Mouse (Mus musculus) embryonic facial prominence, embryonic 14.5 days (tissue): ENCODE data around the gene Sirt2. TPM values are rescaled to one million over a fixed set of nuclear protein-coding genes. Genes with fewer than 3 reads are reported as not detected.

Experiments used
- ATAC-seq: fragments of 200-750 bp; cut with Nextera tagmentation; 2 replicates; pipeline ENCODE4 v1.8.0; 2017; ENCODE audit warnings: low read depth, moderate number of reproducible peaks, moderate TSS enrichment
- DNase-seq: peaks from one replicate; pipeline ENCODE4 v3.0.0-alpha.2; 2015; ENCODE audit warnings: low spot score
- H3K27ac ChIP-seq: fragments of 300-500 bp; sonication (generic); replicated peaks from 2 replicates; pipeline ENCODE4 v1.5.1; 2014; ENCODE audit warnings: low read depth, mild to moderate bottlenecking, low read length, moderate library complexity
- H3K27me3 ChIP-seq: fragments of 300-500 bp; sonication (generic); replicated peaks from 2 replicates; pipeline ENCODE4 v1.6.1; 2014; ENCODE audit warnings: low read length; ENCODE audit not compliant: control insufficient read depth, insufficient read depth
- H3K36me3 ChIP-seq: fragments of 300-500 bp; sonication (generic); 2 replicates; pipeline ENCODE4 v1.6.1; 2014; ENCODE audit warnings: low read length, mixed read lengths; ENCODE audit not compliant: control insufficient read depth, insufficient read depth
- H3K4me1 ChIP-seq: fragments of 300-500 bp; sonication (generic); 2 replicates; pipeline ENCODE4 v1.6.1; 2014; ENCODE audit warnings: antibody characterized with exemption, low read length; ENCODE audit not compliant: control insufficient read depth, insufficient read depth
- H3K4me2 ChIP-seq: fragments of 300-500 bp; sonication (generic); 2 replicates; pipeline ENCODE4 v1.6.1; 2014; ENCODE audit warnings: low read depth, mild to moderate bottlenecking, low read length, moderate library complexity, mixed read lengths
- H3K4me3 ChIP-seq: fragments of 300-500 bp; sonication (generic); 2 replicates; pipeline ENCODE4 v1.5.1; 2014; ENCODE audit warnings: low read depth, mild to moderate bottlenecking, low read length
- H3K9ac ChIP-seq: fragments of 300-500 bp; sonication (generic); 2 replicates; pipeline ENCODE4 v1.6.1; 2014; ENCODE audit warnings: low read depth, mild to moderate bottlenecking, low read length, moderate library complexity, mixed read lengths
- H3K9me3 ChIP-seq: fragments of 300-500 bp; sonication (generic); 2 replicates; pipeline ENCODE4 v1.6.1; 2016; ENCODE audit warnings: low read length; ENCODE audit not compliant: control insufficient read depth
- WGBS: fragments of 180-500 bp; shearing (Covaris S2); extraction: QIAGEN DNeasy Blood & Tissue Kit; methylation state at CpG from one replicate; pipeline ENCODE4 v1.1.7; 2014; 5-methylcytosine and 5-hydroxymethylcytosine counted together
- polyA plus RNA-seq: library from polyadenylated mRNA; unstranded; fragments of >200 nt; fragmentation: Nextera tagmentation; extraction: Ambion mirVana; gene quantifications from 2 replicates; pipeline ENCODE4 v1.2.1, GENCODE M21; 2014

Gene Sirt2
- polyA plus RNA-seq, 1 experiment from 2014 or later: 76.8 TPM

GRCm38 (mm10) chr7:28787884-28788283, 21.3 kb downstream of the Sirt2 start:
- H3K36me3 ChIP-seq: peaks cover 31% of the 10 kb centered on the region; the same call in 1 of the 2 replicates
- H3K4me3 ChIP-seq: no peak overlapping the region
- DNase-seq (no peak), ATAC-seq (no peak)
- H3K9me3 ChIP-seq: no peaks in the 10 kb centered on the region
- H3K4me2 ChIP-seq: no peak overlapping the region
- H3K4me1 ChIP-seq: peaks cover 18% of the 10 kb centered on the region
- no peak overlapping the region for H3K27ac ChIP-seq
- H3K27me3 ChIP-seq: no peaks in the 10 kb centered on the region
- 96% methylated on average over 9 of the region's 9 CpGs for WGBS
- no peak overlapping the region for H3K9ac ChIP-seq

- WGBS: 50% methylated on average over 4 of the region's 5 CpGs
- peak within 1 kb of the TSS; percentile 39 for H3K27ac ChIP-seq
- peaks cover 26% of the 10 kb centered on the region; the same call in 1 of the 2 replicates for H3K36me3 ChIP-seq
- DNase-seq (no peak), ATAC-seq (no peak)
- H3K4me1 ChIP-seq: peaks cover 18% of the 10 kb centered on the region
- no peaks in the 10 kb centered on the region for H3K27me3 ChIP-seq
- no peak within 1 kb of the TSS for H3K4me3 ChIP-seq
- H3K4me2 ChIP-seq: no peak within 1 kb of the TSS
- no peak within 1 kb of the TSS for H3K9ac ChIP-seq
- H3K9me3 ChIP-seq: no peaks in the 10 kb centered on the region
These were observed 22.0 kb downstream of the Sirt2 start, which contains the start of gene Rinl for GRCm38 (mm10) chr7:28788307-28789195. Rinl (plus strand) TSS chr7:28788969.

- no peaks in the 10 kb centered on the region for H3K9me3 ChIP-seq
- 38% methylated on average over 3 of the region's 3 CpGs for WGBS
- ATAC-seq (no peak), DNase-seq (no peak)
- no peak overlapping the region for H3K4me2 ChIP-seq
- H3K4me1 ChIP-seq: peaks cover 18% of the 10 kb centered on the region
- peak overlapping the region; percentile 39; the same call in 1 of the 2 replicates for H3K27ac ChIP-seq
- H3K36me3 ChIP-seq: peaks cover 20% of the 10 kb centered on the region; the same call in 1 of the 2 replicates
- H3K4me3 ChIP-seq: no peak overlapping the region
- no peak overlapping the region for H3K9ac ChIP-seq
- H3K27me3 ChIP-seq: no peaks in the 10 kb centered on the region
These were observed 22.7 kb downstream of the Sirt2 start for GRCm38 (mm10) chr7:28789235-28789634.

- no peak overlapping the region for H3K4me3 ChIP-seq
- no peak for DNase-seq
- H3K27me3 ChIP-seq: no peaks in the 10 kb centered on the region
- no peak for ATAC-seq
- H3K27ac ChIP-seq: peak overlapping the region; percentile 39; the same call in 1 of the 2 replicates
- H3K4me2 ChIP-seq: no peak overlapping the region
- no peak overlapping the region for H3K9ac ChIP-seq
- no peaks in the 10 kb centered on the region for H3K9me3 ChIP-seq
- H3K36me3 ChIP-seq: peaks cover 19% of the 10 kb centered on the region; the same call in 1 of the 2 replicates
- WGBS: 38% methylated on average over 8 of the region's 8 CpGs
- peaks cover 18% of the 10 kb centered on the region for H3K4me1 ChIP-seq
These were observed 23.7 kb downstream of the Sirt2 start for GRCm38 (mm10) chr7:28790066-28790806.

GRCm38 (mm10) chr7:28791706-28792105, 25.2 kb downstream of the Sirt2 start:
- Histone ChIP-seq H3K9me3 (no peaks in the 10 kb centered on the region), H3K4me1 (peaks cover 20% of the 10 kb centered on the region), H3K27ac (no peak overlapping the region), H3K9ac (no peak overlapping the region), H3K36me3 (peaks cover 12% of the 10 kb centered on the region; the same call in 1 of the 2 replicates), H3K4me3 (no peak overlapping the region), H3K4me2 (no peak overlapping the region), H3K27me3 (no peaks in the 10 kb centered on the region)
- ATAC-seq (no peak), DNase-seq (no peak)

- H3K4me2 ChIP-seq: no peak overlapping the region
- peaks cover 5% of the 10 kb centered on the region; the same call in 1 of the 2 replicates for H3K36me3 ChIP-seq
- WGBS: 80% methylated on average over 14 of the region's 14 CpGs
- no peak overlapping the region for H3K9ac ChIP-seq
- H3K4me3 ChIP-seq: no peak overlapping the region
- no peaks in the 10 kb centered on the region for H3K9me3 ChIP-seq
- H3K4me1 ChIP-seq: peaks cover 25% of the 10 kb centered on the region
- no peak for ATAC-seq
- H3K27ac ChIP-seq: no peak overlapping the region
- no peak for DNase-seq
- no peaks in the 10 kb centered on the region for H3K27me3 ChIP-seq
These were observed 26.1 kb downstream of the Sirt2 start for GRCm38 (mm10) chr7:28792391-28793185.

GRCm38 (mm10) chr7:28793834-28794233, 27.3 kb downstream of the Sirt2 start:
- Histone ChIP-seq H3K4me2 (no peak overlapping the region), H3K9ac (no peak overlapping the region), H3K9me3 (no peaks in the 10 kb centered on the region), H3K4me3 (no peak overlapping the region), H3K4me1 (peaks cover 23% of the 10 kb centered on the region), H3K36me3 (no peaks in the 10 kb centered on the region), H3K27me3 (no peaks in the 10 kb centered on the region), H3K27ac (no peak overlapping the region)
- DNase-seq (peak; percentile 38), ATAC-seq (no peak)
- WGBS: 33% methylated on average over 2 of the region's 2 CpGs

GRCm38 (mm10) chr7:28794496-28794895, 28.0 kb downstream of the Sirt2 start:
- Histone ChIP-seq H3K9ac (no peak overlapping the region), H3K27me3 (no peaks in the 10 kb centered on the region), H3K9me3 (no peaks in the 10 kb centered on the region), H3K4me2 (no peak overlapping the region), H3K4me3 (no peak overlapping the region), H3K36me3 (no peaks in the 10 kb centered on the region), H3K4me1 (peaks cover 17% of the 10 kb centered on the region), H3K27ac (no peak overlapping the region)
- ATAC-seq (no peak), DNase-seq (no peak)
- 68% methylated on average over 3 of the region's 3 CpGs for WGBS
